In genomic region chr4:45771619-45772018, GRCm38 (mm10) we compare ENCODE assay signal across 8 mouse cellular contexts. TPM values are rescaled to one million over a fixed set of nuclear protein-coding genes. Genes with fewer than 3 reads are reported as not detected.
DNase-seq lines count a peak whose midpoint lies in the region; ATAC-seq and TF ChIP-seq lines count a peak whose summit lies in the region.

No protein-coding gene starts in this region.

- no peak overlapping the region for H3K4me3 ChIP-seq in heart, embryonic 10.5 days
- no peak overlapping the region for H3K4me3 ChIP-seq in midbrain, embryonic 16.5 days (ENCODE audit: low read depth, low read length)

- in situ Hi-C loops in Patski (cut with MboI; ENCODE audit: low pct_unique_long_range_greater_than_20kb): no loop called here

- 0 out of 2 replicates have a peak overlapping the region, but pooled peaks have one; percentile 15 for H3K9ac ChIP-seq in midbrain, embryonic 16.5 days (ENCODE audit: low read depth, low read length)

- 4% methylated on average over 5 of the region's 5 CpGs for WGBS in heart, embryonic 10.5 days
- 1% methylated on average over 5 of the region's 5 CpGs for WGBS in midbrain, embryonic 16.5 days

- peaks cover 53% of the 10 kb centered on the region for H3K4me1 ChIP-seq in heart, embryonic 10.5 days
- H3K4me1 ChIP-seq in midbrain, embryonic 16.5 days (ENCODE audit: control insufficient read depth, insufficient read depth, low read length): peaks cover 35% of the 10 kb centered on the region

- POLR2A ChIA-PET in Patski (lab: Charles Lee): interaction anchor here (0.7 kb wide), 1 partner anchor 42 kb away, joined by 4 read pairs; no protein-coding TSS in a partner anchor

- H3K9me3 ChIP-seq in heart, embryonic 10.5 days: no peaks in the 10 kb centered on the region
- H3K9me3 ChIP-seq in midbrain, embryonic 16.5 days (replicated peaks; ENCODE audit: control insufficient read depth, low read length, poor library complexity, severe bottlenecking): no peaks in the 10 kb centered on the region

- no peak for TF ChIP-seq CTCF in Patski (IDR thresholded peaks at IDR 0.05)

- intact Hi-C loops in heart, postnatal 25 days (cut with DNase I): loop anchor here (1.0 to 10.0 kb wide), 3 partner anchors 39 to 487 kb away; no protein-coding TSS in a partner anchor
- intact Hi-C loops in heart, postnatal 10 days (cut with DNase I): loop anchor here (2.0 to 5.0 kb wide), 4 partner anchors 43 to 489 kb away; no protein-coding TSS in a partner anchor

- CTCF ChIA-PET in Patski (lab: Charles Lee): interaction anchor here (1.1 kb wide), 1 partner anchor 363 kb away, joined by 3 read pairs; the partner anchor contains the start of gene Slc25a51

- DNase-seq in heart, embryonic 10.5 days (ENCODE audit: low spot score): no peak
- DNase-seq in heart, postnatal 25 days (ENCODE audit: low spot score): no peak
- DNase-seq in Patski (ENCODE audit: low read depth, low spot score): peak; percentile 6
- DNase-seq in cerebellum, postnatal 25 days: peak; percentile 71 to 72
- DNase-seq in heart, postnatal 10 days: peak; percentile 46 to 75
- peak; percentile 56 to 72 for DNase-seq in layer of hippocampus, postnatal 10 days (ENCODE audit: low spot score in 2 of 2)
- DNase-seq in thymus, postnatal 14 days: peak; percentile 46

- no peak overlapping the region for H3K4me2 ChIP-seq in midbrain, embryonic 16.5 days (ENCODE audit: low read length)

- H3K27ac ChIP-seq in heart, embryonic 10.5 days: peak overlapping the region; percentile 32; the same call in 1 of the 2 replicates
- H3K27ac ChIP-seq in midbrain, embryonic 16.5 days (ENCODE audit: low read length): peak overlapping the region; percentile 66; the same call in 1 of the 2 replicates

- no peaks in the 10 kb centered on the region for H3K36me3 ChIP-seq in heart, embryonic 10.5 days
- H3K36me3 ChIP-seq in midbrain, embryonic 16.5 days (ENCODE audit: control insufficient read depth, insufficient read depth, low read length): no peaks in the 10 kb centered on the region

- no peak for ATAC-seq in Patski
- ATAC-seq in midbrain, embryonic 16.5 days: peak; percentile 66

- H3K27me3 ChIP-seq in heart, embryonic 10.5 days (ENCODE audit: insufficient read depth, poor library complexity, severe bottlenecking): peaks cover 35% of the 10 kb centered on the region
- H3K27me3 ChIP-seq in Patski: no peaks in the 10 kb centered on the region
- H3K27me3 ChIP-seq in midbrain, embryonic 16.5 days (ENCODE audit: control insufficient read depth, insufficient read depth, low read depth, low read length): no peaks in the 10 kb centered on the region

RNA-seq across cellular contexts. Expression of gene Aldh1b1, which starts 27.2 kb away (rescaled TPM):
- 46.1 and 80.9 TPM in 2 replicates for polyA plus RNA-seq in heart, embryonic 10.5 days (2016; fragmentation: Nextera tagmentation; extraction: Ambion mirVana)
- total RNA-seq in heart, postnatal 25 days (2021): 10 to 100 TPM; 16.0 to 17.5 TPM
- 0.08 TPM for polyA plus RNA-seq in Patski (2021)
- 10 to 100 TPM; 44.4 to 45.5 TPM for total RNA-seq in heart, postnatal 10 days (2021)
- 10 to 100 TPM; 21.1 to 22.6 TPM for total RNA-seq in layer of hippocampus, postnatal 10 days (2021)
- 22.7 and 24.2 TPM in 2 replicates for polyA plus RNA-seq in midbrain, embryonic 16.5 days (2015; fragmentation: Nextera tagmentation; extraction: Ambion mirVana)

RNA-seq across cellular contexts. Expression of gene Igfbpl1, which starts 55.1 kb away (rescaled TPM):
- polyA plus RNA-seq in heart, embryonic 10.5 days (2016; fragmentation: Nextera tagmentation; extraction: Ambion mirVana): 7.4 and 15.7 TPM in 2 replicates
- total RNA-seq in heart, postnatal 25 days (2021): 1 to 10 TPM in 1 of 2 experiments, under 1 TPM in 1; 0.83 to 1.6 TPM
- not detected for polyA plus RNA-seq in Patski (2021)
- total RNA-seq in heart, postnatal 10 days (2021): 1 to 10 TPM; 2.6 to 3.8 TPM
- 10 to 100 TPM; 58.1 to 60.4 TPM for total RNA-seq in layer of hippocampus, postnatal 10 days (2021)
- polyA plus RNA-seq in midbrain, embryonic 16.5 days (2015; fragmentation: Nextera tagmentation; extraction: Ambion mirVana): 33.4 and 39.5 TPM in 2 replicates

Comparison
In these comparisons a context has a peak if more than half of its experiments do, and no peak if none do; other contexts are left out.
1. DNase-seq: peak in Patski (single experiment), cerebellum, postnatal 25 days (2 of 2), heart, postnatal 10 days (2 of 2), layer of hippocampus, postnatal 10 days (2 of 2) and thymus, postnatal 14 days (single experiment); none in heart, embryonic 10.5 days (single experiment) and heart, postnatal 25 days (single experiment).
2. RNA of gene Igfbpl1, which starts 55.1 kb away (total RNA-seq): 58.1 to 60.4 TPM in layer of hippocampus, postnatal 10 days; 2.6 to 3.8 TPM in heart, postnatal 10 days and 0.83 to 1.6 TPM in heart, postnatal 25 days; every median in the first group is over 10 times any median in the second.